Mouse (Mus musculus) B cell, adult 2 months (primary cell): Measurements from ENCODE around the gene Slc26a6.
A peak's percentile ranks its signal among the peaks of the same experiment; 100 is the strongest.

Source experiments
- DNase-seq, 2 experiments: peaks; one replicate each; pipeline ENCODE4 v3.0.0; 2022

Gene Slc26a6

GRCm38 (mm10) chr9:108847374-108847773 lies 5.7 kb upstream of the Slc26a6 start:
- DNase-seq, result no peak

- no peak for DNase-seq
These were observed 4.7 kb upstream of the Slc26a6 start for GRCm38 (mm10) chr9:108848419-108848818.

GRCm38 (mm10) chr9:108853635-108854240 lies 655 bp downstream of the Slc26a6 start:
- peak; percentile 89 to 92 for DNase-seq

- peak; percentile 87 to 88 for DNase-seq
These were observed 1.2 kb downstream of the Slc26a6 start for GRCm38 (mm10) chr9:108854241-108854696.

DNA sequence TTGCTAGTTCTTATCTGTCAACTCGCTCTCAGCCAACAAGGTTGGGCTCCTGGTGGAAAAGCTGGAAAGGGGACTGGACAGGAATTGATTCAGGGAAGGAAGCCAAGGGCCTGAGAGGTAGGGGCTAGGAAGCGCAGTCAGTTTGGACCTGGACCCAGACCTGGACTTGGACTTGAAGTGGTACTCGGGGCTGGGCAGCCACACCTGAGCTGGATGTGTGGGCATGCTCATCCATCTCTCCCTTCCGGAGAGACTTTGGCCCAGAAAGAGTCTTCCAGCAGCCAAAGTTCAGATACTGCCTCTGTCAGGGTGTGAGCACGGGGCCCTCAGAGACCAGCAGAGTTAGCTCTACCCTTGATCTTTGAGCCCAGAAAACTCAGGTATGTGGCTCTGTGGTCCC lies 2.3 kb downstream of the Slc26a6 start:
- no peak for DNase-seq

DNA sequence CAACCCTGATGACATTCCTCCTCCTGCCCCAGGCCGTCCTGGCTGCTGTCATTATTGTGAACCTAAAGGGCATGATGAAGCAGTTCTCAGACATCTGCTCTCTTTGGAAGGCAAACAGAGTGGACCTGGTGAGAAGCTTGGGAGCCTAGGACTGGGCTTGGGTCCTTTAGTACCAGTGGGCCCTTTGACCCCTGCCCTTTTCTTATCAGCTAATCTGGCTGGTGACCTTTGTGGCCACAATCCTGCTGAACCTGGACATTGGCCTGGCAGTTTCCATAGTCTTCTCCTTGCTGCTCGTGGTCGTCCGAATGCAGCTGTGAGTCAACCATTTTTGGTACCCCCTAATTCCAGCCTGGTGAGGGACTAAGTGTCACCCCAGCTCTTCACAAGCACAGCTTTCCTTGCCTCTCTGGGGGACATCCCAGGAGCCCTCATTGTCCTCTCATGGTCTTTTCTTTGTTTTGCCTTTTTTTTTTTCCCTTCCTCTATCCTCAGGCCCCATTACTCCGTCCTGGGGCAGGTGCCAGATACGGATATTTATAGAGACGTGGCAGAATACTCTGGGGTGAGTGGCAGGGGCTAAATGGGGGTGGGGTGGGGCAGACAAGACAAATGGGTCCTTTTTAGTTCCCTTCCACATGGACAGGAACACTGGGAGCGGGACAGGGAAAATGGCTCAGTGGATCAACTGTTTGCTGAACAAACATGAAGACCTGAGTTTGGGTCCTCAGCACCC lies 5.9 kb downstream of the Slc26a6 start:
- no peak for DNase-seq

GRCm38 (mm10) chr9:108912308-108912707 lies 59.2 kb downstream of the Slc26a6 start:
- no peak for DNase-seq

DNA sequence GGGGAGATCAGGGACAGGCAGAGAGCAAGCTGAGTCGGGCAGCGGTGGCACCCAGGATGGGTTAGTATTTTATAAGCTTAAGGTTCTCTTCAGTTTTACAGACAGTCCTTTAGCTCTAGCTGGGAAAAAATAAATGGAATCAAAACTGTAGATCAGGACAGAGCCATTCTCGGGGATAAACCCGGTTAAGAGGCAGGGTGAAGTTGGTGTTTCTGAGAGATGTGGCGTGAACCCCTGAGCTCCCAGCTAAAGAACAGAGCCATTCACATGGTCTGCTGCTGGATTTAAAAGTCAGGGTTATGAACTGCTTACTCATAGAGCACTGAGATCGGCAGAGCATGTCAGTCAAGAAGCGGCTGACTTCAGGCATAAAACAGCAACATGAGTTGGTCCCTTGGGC lies 60.1 kb downstream of the Slc26a6 start:
- DNase-seq, result no peak

DNA sequence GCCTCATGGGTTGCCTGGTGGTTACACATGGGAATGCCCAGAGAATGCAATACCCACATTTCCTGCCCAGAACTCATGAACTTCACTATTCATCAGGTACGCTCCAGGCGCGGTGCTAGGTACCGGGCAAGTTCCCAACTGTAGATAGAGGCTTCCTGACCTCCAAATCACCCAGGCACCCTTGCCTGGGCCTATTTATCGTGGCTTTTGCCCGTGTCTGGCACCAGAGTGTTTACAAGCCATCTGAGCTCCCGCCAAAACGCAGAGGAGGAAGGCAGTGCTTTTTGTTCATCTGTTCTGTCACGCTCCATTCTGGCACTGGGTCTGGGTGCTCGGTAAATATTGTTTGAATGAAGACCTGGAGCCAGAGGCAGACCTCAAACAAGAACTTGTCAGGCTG lies 60.5 kb downstream of the Slc26a6 start:
- no peak for DNase-seq

GRCm38 (mm10) chr9:108914491-108914890 lies 61.4 kb downstream of the Slc26a6 start, which contains the start of gene Tmem89:
TSS of gene Tmem89 (plus strand) at chr9:108914619.
- no peak for DNase-seq

- DNase-seq, result no peak
These were observed 72.8 kb downstream of the Slc26a6 start for GRCm38 (mm10) chr9:108925897-108926296.

DNA sequence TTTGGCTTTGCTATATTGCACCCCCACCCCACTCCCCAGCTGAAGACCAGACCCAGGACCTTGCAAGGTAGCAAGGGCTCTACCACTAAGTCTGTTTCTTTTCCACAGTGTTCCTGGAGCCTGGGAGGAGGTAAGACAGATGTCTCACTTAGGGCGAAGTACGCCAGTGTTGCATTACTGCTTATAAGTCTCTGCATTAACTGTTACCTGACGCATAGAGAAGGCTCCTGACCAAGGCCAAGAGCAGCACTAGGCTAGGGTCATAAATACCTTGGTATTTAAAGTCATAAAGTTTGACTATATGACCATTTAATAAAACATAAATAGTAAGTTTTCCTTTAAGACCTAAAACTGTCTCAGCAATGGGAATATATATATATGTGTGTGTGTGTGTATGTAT lies 75.3 kb downstream of the Slc26a6 start:
- DNase-seq, result no peak

DNA sequence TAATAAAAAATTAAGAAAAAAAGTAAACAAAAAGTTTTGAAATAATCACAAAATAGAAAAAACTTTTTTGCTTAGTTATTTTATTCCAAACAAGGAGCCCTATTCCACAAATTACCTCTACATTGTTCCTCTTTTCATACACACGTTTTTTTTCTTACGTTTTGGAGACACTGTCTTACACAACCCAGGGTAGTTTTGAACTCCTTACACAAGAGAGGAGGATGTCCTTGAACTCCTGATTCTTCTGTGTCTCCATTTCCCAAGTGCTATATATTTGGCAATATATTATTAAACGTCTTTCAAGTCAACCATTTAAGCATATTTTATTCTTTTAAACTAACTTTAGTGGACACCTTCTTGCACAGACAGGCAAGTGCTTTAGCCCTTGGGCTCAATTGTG lies 82.9 kb downstream of the Slc26a6 start:
- DNase-seq, result no peak

GRCm38 (mm10) chr9:108936418-108937364 lies 83.6 kb downstream of the Slc26a6 start, which contains the start of gene Uqcrc1:
TSS of gene Uqcrc1 (plus strand) at chr9:108936633.
- DNase-seq, result peak; percentile 95

DNA sequence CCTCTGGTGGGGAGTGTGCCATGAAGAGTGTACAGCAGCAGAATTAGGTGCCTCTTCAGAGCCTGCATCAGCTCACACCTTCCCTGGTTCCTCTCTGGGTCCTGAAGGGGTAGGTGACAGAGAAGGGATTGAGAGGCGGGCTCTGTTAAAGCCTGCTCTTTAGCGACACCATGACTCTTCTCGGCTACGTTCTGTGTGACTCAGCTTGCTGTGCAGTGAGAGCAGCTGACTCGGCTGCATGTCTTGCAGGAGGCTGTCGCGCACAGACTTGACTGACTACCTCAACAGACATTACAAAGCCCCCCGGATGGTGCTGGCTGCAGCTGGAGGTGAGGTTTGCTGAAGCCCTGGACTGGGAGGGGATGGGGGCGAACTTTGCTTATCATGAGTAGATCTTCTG lies 92.0 kb downstream of the Slc26a6 start:
- no peak for DNase-seq

DNA sequence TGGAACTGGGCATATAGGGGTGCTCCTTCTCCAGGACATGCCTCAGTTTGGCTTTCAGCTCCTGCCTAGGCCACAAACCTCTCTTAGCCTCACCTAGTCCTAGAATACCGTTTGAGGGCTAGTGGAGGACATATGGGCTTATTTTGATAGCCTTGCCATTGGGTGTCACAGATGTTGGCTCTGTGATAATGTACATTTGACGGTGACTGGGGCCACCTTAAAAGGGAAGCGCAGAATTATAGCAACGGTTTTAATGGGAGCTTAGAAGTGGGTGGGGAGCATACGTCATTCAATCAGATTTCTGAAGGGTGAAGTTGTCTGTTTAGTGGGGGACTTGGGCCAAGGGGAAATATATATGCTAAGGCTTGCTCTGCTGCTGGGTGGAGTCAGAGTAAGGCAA lies 92.5 kb downstream of the Slc26a6 start:
- no peak for DNase-seq

GRCm38 (mm10) chr9:108949231-108949966 lies 96.3 kb downstream of the Slc26a6 start:
- no peak for DNase-seq

- no peak for DNase-seq
These were observed 97.1 kb downstream of the Slc26a6 start for GRCm38 (mm10) chr9:108949967-108950728.

DNA sequence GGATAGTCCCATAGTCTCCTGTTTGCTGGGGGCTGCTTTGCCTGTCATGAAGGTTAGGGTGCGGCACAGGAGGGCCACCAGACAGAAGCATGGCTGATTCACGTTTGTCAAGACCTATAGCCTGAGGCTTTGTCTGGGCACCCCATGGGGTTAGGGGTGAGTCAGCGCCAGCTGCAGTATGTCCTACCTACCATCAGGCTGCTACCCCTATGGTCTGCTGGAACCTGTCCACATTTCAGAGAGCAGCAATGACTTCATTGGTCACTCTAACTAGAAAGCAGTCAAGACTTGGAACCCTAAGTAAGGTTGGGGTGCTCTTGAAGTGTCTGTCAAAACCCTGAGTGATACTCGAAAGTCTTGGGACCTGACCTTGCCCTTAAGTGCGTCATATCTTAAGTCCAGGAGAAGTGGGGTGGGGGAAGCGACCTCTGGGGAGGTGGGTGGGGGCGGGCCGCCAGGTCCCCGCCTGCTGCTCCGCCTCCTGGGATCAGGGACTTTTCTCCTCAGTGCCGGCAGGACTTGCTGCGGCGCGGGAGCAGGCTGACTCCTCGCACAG lies 100.1 kb downstream of the Slc26a6 start, which contains the start of gene Col7a1:
Col7a1 (plus strand) TSS at position 506 of the 556 bp plus-strand sequence.
- DNase-seq, result no peak

GRCm38 (mm10) chr9:108955241-108955640 lies 102.2 kb downstream of the Slc26a6 start:
- DNase-seq, result no peak

- no peak for DNase-seq
These were observed 102.8 kb downstream of the Slc26a6 start for GRCm38 (mm10) chr9:108955846-108956245.
